Mouse (Mus musculus): ENCODE data around the gene Rrp1b. TPM values are rescaled to one million over a fixed set of nuclear protein-coding genes. Genes with fewer than 3 reads are reported as not detected.

Gene Rrp1b
- polyA plus RNA-seq, 1 experiment from 2014 or later: 56.5 TPM

GRCm38 (mm10) chr17:32034322-32034721 is 1.6 kb upstream of the Rrp1b start:
- Histone ChIP-seq H3K27ac (no peak overlapping the region), H3K4me2 (no peak overlapping the region), H3K4me3 (no peak overlapping the region), H3K4me1 (peaks cover 22% of the 10 kb centered on the region), H3K36me3 (no peaks in the 10 kb centered on the region), H3K9me3 (no peaks in the 10 kb centered on the region), H3K9ac (no peak overlapping the region), H3K27me3 (no peaks in the 10 kb centered on the region)
- ATAC-seq (ENCODE audit: insufficient number of reproducible peaks, low FRiP score, low TSS enrichment, low read depth): no peak
- 85% methylated on average over 23 of the region's 23 CpGs for WGBS

DNA sequence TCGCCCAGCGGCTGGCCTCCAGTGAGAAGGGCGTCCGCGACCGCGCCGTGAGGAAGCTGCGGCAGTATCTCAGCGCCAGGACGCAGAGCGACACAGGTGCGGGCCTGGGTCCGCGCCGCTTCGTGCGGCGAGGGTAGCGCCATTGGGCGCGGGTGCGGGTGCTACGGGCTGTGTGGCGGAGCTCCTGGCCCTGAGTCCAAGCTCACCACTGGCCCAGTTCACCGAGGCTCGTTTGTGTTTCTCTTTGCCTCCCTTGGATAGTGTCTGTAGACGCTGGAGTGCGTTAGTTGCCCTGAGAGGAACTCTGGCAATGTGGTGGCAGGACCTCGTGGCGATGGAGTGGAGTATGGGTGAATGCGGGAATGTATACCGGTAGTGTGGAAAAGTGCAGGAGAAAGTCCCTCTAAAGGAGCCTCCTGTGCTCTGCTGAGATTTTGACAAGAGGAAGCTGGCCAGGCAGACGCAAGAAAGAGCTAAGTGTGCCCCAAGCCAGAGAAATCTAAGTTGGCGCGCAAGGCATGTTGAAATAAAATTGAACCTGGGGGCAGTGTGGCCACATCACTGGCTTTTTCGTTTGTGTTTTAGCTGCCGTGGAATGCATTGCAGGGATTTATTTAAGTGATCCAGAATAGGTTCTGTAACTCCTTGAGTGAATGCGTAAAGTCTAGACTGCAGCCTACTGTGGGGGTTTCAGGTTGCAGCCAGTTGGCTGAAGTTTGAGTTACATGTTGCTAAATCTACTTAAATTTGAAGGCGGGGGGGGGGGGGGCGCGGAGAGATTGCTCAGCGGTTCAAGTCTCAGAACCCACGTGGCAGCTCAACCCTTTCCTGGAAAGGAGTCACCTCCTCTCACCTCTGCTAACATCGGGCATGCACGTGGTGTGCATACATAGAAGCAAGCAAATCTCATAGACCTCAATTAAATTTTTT is 874 bp downstream of the Rrp1b start:
- Histone ChIP-seq H3K27me3 (no peaks in the 10 kb centered on the region), H3K36me3 (0 out of 2 replicates have a peak, but pooled peaks cover 3% of the 10 kb centered on the region), H3K4me1 (peaks cover 22% of the 10 kb centered on the region), H3K9ac (peak overlapping the region; percentile 81), H3K27ac (peak overlapping the region; percentile 89), H3K4me3 (peak overlapping the region; percentile 94), H3K9me3 (no peaks in the 10 kb centered on the region), H3K4me2 (peak overlapping the region; percentile 94)
- peak; percentile 25; the same call in 1 of the 2 replicates for ATAC-seq (ENCODE audit: insufficient number of reproducible peaks, low FRiP score, low TSS enrichment, low read depth)
- WGBS: under 1% methylated on average over 46 of the region's 46 CpGs

GRCm38 (mm10) chr17:32040263-32040662 is 4.4 kb downstream of the Rrp1b start:
- H3K4me1 ChIP-seq: peaks cover 24% of the 10 kb centered on the region
- ATAC-seq (ENCODE audit: insufficient number of reproducible peaks, low FRiP score, low TSS enrichment, low read depth): no peak
- no peaks in the 10 kb centered on the region for H3K27me3 ChIP-seq
- H3K9me3 ChIP-seq: no peaks in the 10 kb centered on the region
- no peak overlapping the region for H3K4me2 ChIP-seq
- no peak overlapping the region for H3K4me3 ChIP-seq
- 80% methylated on average over 10 of the region's 10 CpGs for WGBS
- no peak overlapping the region for H3K27ac ChIP-seq
- H3K36me3 ChIP-seq: 0 out of 2 replicates have a peak, but pooled peaks cover 3% of the 10 kb centered on the region
- no peak overlapping the region for H3K9ac ChIP-seq

- H3K4me2 ChIP-seq: no peak overlapping the region
- no peak overlapping the region for H3K4me3 ChIP-seq
- peaks cover 56% of the 10 kb centered on the region for H3K36me3 ChIP-seq
- no peaks in the 10 kb centered on the region for H3K27me3 ChIP-seq
- 93% methylated on average over 5 of the region's 5 CpGs for WGBS
- no peak overlapping the region for H3K27ac ChIP-seq
- no peaks in the 10 kb centered on the region for H3K9me3 ChIP-seq
- no peak for ATAC-seq (ENCODE audit: insufficient number of reproducible peaks, low FRiP score, low TSS enrichment, low read depth)
- no peak overlapping the region for H3K9ac ChIP-seq
- H3K4me1 ChIP-seq: 0 out of 2 replicates have a peak, but pooled peaks cover 2% of the 10 kb centered on the region
Measured at GRCm38 (mm10) chr17:32046541-32046940, 10.6 kb downstream of the Rrp1b start.

DNA sequence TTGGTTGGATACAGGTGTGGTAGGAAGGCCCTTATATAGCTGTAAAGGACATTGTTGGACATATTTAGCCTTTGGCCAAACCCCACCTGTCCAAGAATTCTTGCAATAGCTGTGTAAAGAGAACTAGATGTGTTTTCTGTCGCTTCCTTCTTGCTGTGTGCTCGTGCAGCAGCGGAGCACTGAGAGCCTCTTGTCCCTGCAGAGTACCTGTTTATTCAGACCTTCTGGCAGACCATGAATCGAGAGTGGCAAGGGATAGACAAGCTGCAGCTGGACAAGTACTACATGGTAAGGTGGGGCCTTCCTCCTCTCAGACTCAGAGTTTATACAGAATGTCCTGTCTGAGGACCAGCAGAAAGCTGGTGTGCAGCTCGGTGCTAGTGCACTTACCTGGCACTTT is 12.5 kb downstream of the Rrp1b start:
- no peak overlapping the region for H3K4me3 ChIP-seq
- WGBS: 89% methylated on average over 5 of the region's 5 CpGs
- peaks cover 75% of the 10 kb centered on the region for H3K36me3 ChIP-seq
- ATAC-seq (ENCODE audit: insufficient number of reproducible peaks, low FRiP score, low TSS enrichment, low read depth): no peak
- H3K9ac ChIP-seq: no peak overlapping the region
- H3K4me2 ChIP-seq: no peak overlapping the region
- no peak overlapping the region for H3K27ac ChIP-seq
- H3K9me3 ChIP-seq: no peaks in the 10 kb centered on the region
- no peaks in the 10 kb centered on the region for H3K4me1 ChIP-seq
- no peaks in the 10 kb centered on the region for H3K27me3 ChIP-seq

- no peak overlapping the region for H3K27ac ChIP-seq
- no peak overlapping the region for H3K9ac ChIP-seq
- H3K36me3 ChIP-seq: peaks cover 90% of the 10 kb centered on the region
- ATAC-seq (ENCODE audit: insufficient number of reproducible peaks, low FRiP score, low TSS enrichment, low read depth): no peak
- H3K4me3 ChIP-seq: no peak overlapping the region
- no peaks in the 10 kb centered on the region for H3K27me3 ChIP-seq
- H3K4me1 ChIP-seq: no peaks in the 10 kb centered on the region
- WGBS: 81% methylated on average over 4 of the region's 4 CpGs
- no peaks in the 10 kb centered on the region for H3K9me3 ChIP-seq
- no peak overlapping the region for H3K4me2 ChIP-seq
Measured at GRCm38 (mm10) chr17:32049914-32050313, 14.0 kb downstream of the Rrp1b start.

DNA sequence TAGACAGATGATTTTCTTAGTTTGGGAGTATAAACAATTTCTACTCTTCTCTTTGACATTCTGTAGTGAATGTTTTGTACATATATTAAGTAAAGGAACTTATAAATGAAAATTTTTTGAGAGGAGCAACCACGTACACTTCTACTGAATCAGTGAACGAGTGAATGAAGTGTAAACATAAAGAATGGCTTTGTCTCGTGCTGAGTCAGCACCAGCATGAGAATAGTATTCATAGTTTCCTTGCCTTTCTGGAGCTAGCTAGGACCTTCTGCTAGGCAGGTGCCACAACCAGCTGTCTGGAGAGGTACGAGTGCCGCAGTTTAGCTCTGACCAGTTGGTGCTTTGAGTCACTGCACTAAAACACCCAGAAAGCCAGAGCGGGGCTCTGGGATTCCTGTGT is 14.7 kb downstream of the Rrp1b start:
- H3K36me3 ChIP-seq: peaks cover 95% of the 10 kb centered on the region
- no peak overlapping the region for H3K4me2 ChIP-seq
- no peaks in the 10 kb centered on the region for H3K27me3 ChIP-seq
- no peak overlapping the region for H3K4me3 ChIP-seq
- H3K9ac ChIP-seq: no peak overlapping the region
- no peak for ATAC-seq (ENCODE audit: insufficient number of reproducible peaks, low FRiP score, low TSS enrichment, low read depth)
- WGBS: 90% methylated on average over 6 of the region's 6 CpGs
- no peaks in the 10 kb centered on the region for H3K9me3 ChIP-seq
- H3K27ac ChIP-seq: no peak overlapping the region
- no peaks in the 10 kb centered on the region for H3K4me1 ChIP-seq

GRCm38 (mm10) chr17:32052237-32053080 is 16.6 kb downstream of the Rrp1b start:
- H3K4me2 ChIP-seq: no peak overlapping the region
- no peak overlapping the region for H3K9ac ChIP-seq
- ATAC-seq (ENCODE audit: insufficient number of reproducible peaks, low FRiP score, low TSS enrichment, low read depth): no peak
- H3K4me3 ChIP-seq: no peak overlapping the region
- WGBS: 70% methylated on average over 5 of the region's 5 CpGs
- no peaks in the 10 kb centered on the region for H3K4me1 ChIP-seq
- H3K27me3 ChIP-seq: no peaks in the 10 kb centered on the region
- no peak overlapping the region for H3K27ac ChIP-seq
- no peaks in the 10 kb centered on the region for H3K9me3 ChIP-seq
- peaks cover 96% of the 10 kb centered on the region for H3K36me3 ChIP-seq

DNA sequence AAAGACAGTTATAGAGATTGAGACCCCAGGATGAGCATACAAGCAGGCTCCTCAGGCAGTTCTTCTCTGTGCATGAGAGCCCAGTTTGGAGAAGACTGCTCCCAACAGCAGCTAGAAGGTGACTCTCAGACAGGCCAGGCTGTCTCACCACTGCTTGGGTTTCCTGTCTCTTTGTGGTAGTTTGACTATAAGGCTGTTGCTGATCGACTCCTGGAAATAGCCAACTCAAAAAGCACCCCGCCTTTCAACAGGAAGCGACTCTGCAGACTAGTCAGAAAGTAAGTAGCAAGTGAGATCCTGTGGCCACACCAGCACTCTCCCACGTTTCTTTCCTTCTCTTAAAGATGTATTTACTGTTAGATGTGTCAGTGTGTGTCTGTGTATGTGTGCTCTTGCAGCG is 17.8 kb downstream of the Rrp1b start:
- Histone ChIP-seq H3K4me2 (no peak overlapping the region), H3K27me3 (no peaks in the 10 kb centered on the region), H3K9me3 (no peaks in the 10 kb centered on the region), H3K4me1 (no peaks in the 10 kb centered on the region), H3K4me3 (no peak overlapping the region), H3K9ac (no peak overlapping the region), H3K36me3 (peaks cover 98% of the 10 kb centered on the region), H3K27ac (no peak overlapping the region)
- WGBS: 89% methylated on average over 5 of the region's 5 CpGs
- ATAC-seq (ENCODE audit: insufficient number of reproducible peaks, low FRiP score, low TSS enrichment, low read depth): no peak

- H3K9ac ChIP-seq: no peak overlapping the region
- H3K27ac ChIP-seq: no peak overlapping the region
- no peaks in the 10 kb centered on the region for H3K4me1 ChIP-seq
- no peak overlapping the region for H3K4me2 ChIP-seq
- WGBS: 91% methylated on average over 2 of the region's 2 CpGs
- no peaks in the 10 kb centered on the region for H3K9me3 ChIP-seq
- H3K27me3 ChIP-seq: no peaks in the 10 kb centered on the region
- no peak for ATAC-seq (ENCODE audit: insufficient number of reproducible peaks, low FRiP score, low TSS enrichment, low read depth)
- no peak overlapping the region for H3K4me3 ChIP-seq
- H3K36me3 ChIP-seq: peaks cover 95% of the 10 kb centered on the region
Measured at GRCm38 (mm10) chr17:32057843-32058242, 21.9 kb downstream of the Rrp1b start.

- 86% methylated on average over 2 of the region's 2 CpGs for WGBS
- no peaks in the 10 kb centered on the region for H3K4me1 ChIP-seq
- no peak overlapping the region for H3K4me3 ChIP-seq
- H3K36me3 ChIP-seq: peaks cover 83% of the 10 kb centered on the region
- no peak overlapping the region for H3K27ac ChIP-seq
- no peak overlapping the region for H3K4me2 ChIP-seq
- no peaks in the 10 kb centered on the region for H3K9me3 ChIP-seq
- H3K9ac ChIP-seq: no peak overlapping the region
- no peak for ATAC-seq (ENCODE audit: insufficient number of reproducible peaks, low FRiP score, low TSS enrichment, low read depth)
- no peaks in the 10 kb centered on the region for H3K27me3 ChIP-seq
Measured at GRCm38 (mm10) chr17:32059084-32059483, 23.2 kb downstream of the Rrp1b start.

DNA sequence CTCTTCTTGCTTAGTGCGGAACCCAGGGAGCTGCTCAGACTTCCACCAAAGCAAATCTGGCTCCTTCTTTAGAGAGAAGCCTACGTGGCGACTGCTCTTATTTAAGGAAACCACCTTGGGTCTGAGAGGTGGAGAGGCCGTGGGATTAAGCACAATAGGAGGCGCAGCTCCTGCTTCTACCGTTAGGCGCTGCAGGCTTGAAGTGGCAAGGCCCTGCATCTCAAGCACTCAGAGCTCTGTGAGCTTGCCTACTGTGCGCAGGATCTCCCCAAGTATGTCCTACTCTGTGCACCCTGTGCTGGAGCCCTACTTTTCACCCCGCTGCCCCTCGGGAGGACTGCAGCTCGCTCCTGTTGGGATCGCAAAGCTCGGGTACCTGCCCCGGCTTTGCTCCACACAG is 25.3 kb downstream of the Rrp1b start:
- Histone ChIP-seq H3K4me3 (no peak overlapping the region), H3K9ac (no peak overlapping the region), H3K9me3 (no peaks in the 10 kb centered on the region), H3K36me3 (peaks cover 62% of the 10 kb centered on the region), H3K4me2 (no peak overlapping the region), H3K27me3 (no peaks in the 10 kb centered on the region), H3K27ac (no peak overlapping the region), H3K4me1 (no peaks in the 10 kb centered on the region)
- 96% methylated on average over 14 of the region's 14 CpGs for WGBS
- no peak for ATAC-seq (ENCODE audit: insufficient number of reproducible peaks, low FRiP score, low TSS enrichment, low read depth)

All from limb, embryonic 15.5 days (tissue).